Mouse (Mus musculus) megakaryocyte, embryonic 14.5 days (primary cell): ENCODE measurements around the gene Vmn2r13.
"Not testable (repeated sequence)": the region's sequence is repeated elsewhere in the genome, so short reads cannot be mapped to it uniquely, and the experiment has no call there.

Source experiments
- FLI1 ChIP-seq: IDR thresholded peaks from 2 replicates; pipeline ENCODE4 v1.6.1; 2012; ENCODE audit warnings: low read length, inconsistent platforms, mixed read lengths
- GATA1 ChIP-seq: IDR thresholded peaks from 3 replicates; pipeline ENCODE4 v1.6.1; 2012; ENCODE audit warnings: mixed read lengths, low read length, inconsistent platforms, borderline replicate concordance

- TF ChIP-seq FLI1, GATA1: not testable (repeated sequence)
These were observed 32.4 kb downstream of the Vmn2r13 start for GRCm38 (mm10) chr5:109159576-109159975.
